Mouse (Mus musculus): ENCODE results near the gene Cd79a. TPM values are rescaled to one million over a fixed set of nuclear protein-coding genes. Genes with fewer than 3 reads are reported as not detected.

The Cd79a gene
- total RNA-seq (2023; ENCODE audit: inconsistent age): 1,752 to 1,862 TPM (median 1,794 TPM) in 4 replicates

GRCm38 (mm10) chr7:24897224-24897623 lies at the start of gene Cd79a:
Gene Cd79a, plus strand, starts transcription at chr7:24897381.

DNA sequence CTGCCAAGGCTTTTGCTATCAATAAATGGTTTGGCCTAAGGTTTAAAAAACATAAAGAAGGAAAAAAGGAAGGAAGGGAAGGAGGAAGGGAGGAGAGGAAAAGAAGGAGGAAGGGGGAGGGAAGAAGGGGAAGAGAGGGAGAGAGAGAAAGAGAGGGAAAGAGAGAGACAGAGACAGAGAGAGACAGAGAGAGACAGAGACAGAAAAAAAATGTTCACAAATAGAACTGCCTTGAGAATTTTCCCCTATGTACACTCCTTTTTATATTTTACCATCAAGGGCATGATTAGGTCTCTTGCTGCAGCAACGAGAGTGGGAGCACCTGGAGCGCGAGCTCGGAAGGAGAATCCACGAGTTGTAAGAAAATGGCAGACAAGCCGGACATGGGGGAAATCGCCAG lies 35.3 kb upstream of the Cd79a start, which contains the start of gene Gm9844:
Gm9844 (plus strand) TSS at position 301 of the 400 bp plus-strand sequence.

GRCm38 (mm10) chr7:24869532-24870165 lies 27.5 kb upstream of the Cd79a start, which contains the start of the genes Lypd4 and Dmrtc2:
Gene Lypd4, minus strand, starts transcription at chr7:24869941.
Gene Dmrtc2, plus strand, starts transcription at chr7:24870057.

GRCm38 (mm10) chr7:24883896-24884692 lies 13.1 kb upstream of the Cd79a start, which contains the start of gene Rps19:
Gene Rps19, plus strand, starts transcription at chr7:24884371.

DNA sequence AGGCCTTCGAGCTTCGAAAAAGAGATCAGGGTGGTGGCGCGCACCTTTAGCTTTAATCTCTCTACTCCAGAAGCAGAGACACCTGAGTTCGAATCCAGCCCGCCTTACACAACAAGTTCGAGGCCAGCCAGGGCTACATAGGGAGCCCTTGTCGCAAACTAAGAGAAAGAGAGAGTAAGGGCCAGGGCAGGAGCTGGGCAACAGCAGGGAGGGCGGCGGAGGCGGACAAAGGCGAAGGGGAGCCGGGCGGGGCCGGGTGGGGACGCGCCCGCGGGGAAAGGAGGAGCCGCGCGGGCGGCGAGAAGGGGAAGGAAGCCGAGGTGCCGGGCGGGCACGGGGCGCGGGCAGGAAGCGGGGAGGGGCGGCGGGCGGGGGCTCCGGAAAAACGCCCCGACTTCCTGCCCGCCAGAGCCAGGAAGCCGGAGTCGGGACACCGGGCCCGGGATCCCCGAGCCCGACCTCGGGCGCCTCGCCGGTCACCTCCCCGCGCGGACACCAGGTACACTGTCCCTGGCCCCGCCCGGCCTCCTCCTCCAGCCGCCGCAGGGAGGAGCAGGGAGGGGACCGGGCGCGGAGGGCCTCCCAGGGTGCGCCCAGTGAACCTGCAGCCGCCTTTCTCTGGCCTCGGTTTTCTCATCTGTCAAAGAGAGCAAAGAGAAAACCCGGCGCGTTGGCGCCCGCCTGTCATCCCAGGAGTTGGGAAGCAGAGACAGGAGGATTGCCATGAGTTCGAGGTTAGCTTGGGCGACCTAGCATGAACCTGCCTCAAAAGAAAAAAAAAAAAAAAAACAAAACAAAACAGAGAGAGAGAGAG lies 5.7 kb downstream of the Cd79a start, which contains the start of gene Arhgef1:
Arhgef1 (plus strand) TSS at position 283 of the 814 bp plus-strand sequence.

GRCm38 (mm10) chr7:24944257-24944950 lies 47.2 kb downstream of the Cd79a start, which contains the start of gene Gm4881:
Gene Gm4881, minus strand, starts transcription at chr7:24944494.

Other genes with a start within 250 kb of the Cd79a start
- not detected in 4 replicates for gene Tex101, start 220.7 kb upstream of the Cd79a start, total RNA-seq (2023; ENCODE audit: inconsistent age)
- gene BC049730, start 188.1 kb upstream of the Cd79a start, total RNA-seq (2023; ENCODE audit: inconsistent age): not detected in 4 replicates
- gene Gm4763, start 170.5 kb upstream of the Cd79a start, total RNA-seq (2023; ENCODE audit: inconsistent age): not detected in 4 replicates
- gene Cd177, start 137.1 kb upstream of the Cd79a start, total RNA-seq (2023; ENCODE audit: inconsistent age): 0.29 to 0.32 TPM in 2 of 4 replicates, not detected in the others
- gene Ceacam10, start 120.2 kb upstream of the Cd79a start, total RNA-seq (2023; ENCODE audit: inconsistent age): not detected in 4 replicates
- 1.7 to 3.0 TPM in 2 of 4 replicates, not detected in the others for gene Gm9844, start 35.2 kb upstream of the Cd79a start, total RNA-seq (2023; ENCODE audit: inconsistent age)
- gene Lypd4, start 27.4 kb upstream of the Cd79a start, total RNA-seq (2023; ENCODE audit: inconsistent age): not detected in 4 replicates
- gene Dmrtc2, start 27.3 kb upstream of the Cd79a start, total RNA-seq (2023; ENCODE audit: inconsistent age): not detected in 4 replicates
- gene Rps19, start 13.0 kb upstream of the Cd79a start, total RNA-seq (2023; ENCODE audit: inconsistent age): 2,682 to 2,740 TPM (median 2,716 TPM) in 4 replicates
- 1,222 to 1,291 TPM (median 1,265 TPM) in 4 replicates for gene Arhgef1, start 5.5 kb downstream of the Cd79a start, total RNA-seq (2023; ENCODE audit: inconsistent age)
- not detected in 4 replicates for gene Gm4881, start 47.1 kb downstream of the Cd79a start, total RNA-seq (2023; ENCODE audit: inconsistent age)
- 155 to 184 TPM (median 178 TPM) in 4 replicates for gene Rabac1, start 75.4 kb downstream of the Cd79a start, total RNA-seq (2023; ENCODE audit: inconsistent age)
- gene Atp1a3, start 108.6 kb downstream of the Cd79a start, total RNA-seq (2023; ENCODE audit: inconsistent age): 0.13 to 0.51 TPM in 2 of 4 replicates, not detected in the others
- 1.9 to 3.4 TPM (median 3.1 TPM) in 4 replicates for gene Grik5, start 175.0 kb downstream of the Cd79a start, total RNA-seq (2023; ENCODE audit: inconsistent age)
- 13.0 to 18.2 TPM (median 14.8 TPM) in 4 replicates for gene Zfp574, start 175.2 kb downstream of the Cd79a start, total RNA-seq (2023; ENCODE audit: inconsistent age)